Mouse (Mus musculus): ENCODE data around the gene Shc2.

- TF ChIP-seq ZMIZ1 (IDR thresholded peaks at IDR 0.05; ENCODE audit: low read depth, low read length) (no peak), NELFE (IDR thresholded peaks at IDR 0.05; ENCODE audit: low read depth, low read length) (no peak), MXI1 (IDR thresholded peaks at IDR 0.05; ENCODE audit: low read depth, low read length) (no peak), ELF1 (IDR thresholded peaks at IDR 0.05; ENCODE audit: low read depth, low read length) (no peak), MAX (IDR thresholded peaks at IDR 0.05; ENCODE audit: low read length) (no peak), POLR2AphosphoS2 (IDR thresholded peaks at IDR 0.05; ENCODE audit: low read length) (no peak), GATA1 (IDR thresholded peaks at IDR 0.05; ENCODE audit: low read depth, low read length) (no peak), CHD2 (IDR thresholded peaks at IDR 0.05; ENCODE audit: low read length) (no peak), NRF1 (IDR thresholded peaks at IDR 0.05; ENCODE audit: insufficient read depth, low read depth, low read length, poor library complexity, severe bottlenecking) (no peak)
Measured at GRCm38 (mm10) chr10:79615860-79616259, 21.9 kb downstream of the Shc2 start.
